Mouse (Mus musculus) ovary, adult 2 months (tissue): ENCODE data around the gene Cttn. TPM values are rescaled to one million over a fixed set of nuclear protein-coding genes. Genes with fewer than 3 reads are reported as not detected.

Experiments
- polyA plus RNA-seq: library from polyadenylated mRNA; depleted of rRNA; stranded (reverse); fragments of >200 nt; gene quantifications from 2 replicates; pipeline ENCODE4 v1.2.3, GENCODE M21; 2012; rRNA removed

Gene Cttn
- polyA plus RNA-seq = 154 and 164 TPM in 2 replicates

GRCm38 (mm10) chr7:144470545-144471059 lies at the start of gene Cttn:
TSS of gene Cttn (minus strand) at chr7:144471009.

Other genes with a start within 250 kb of the Cttn start
- 42.9 and 44.9 TPM in 2 replicates for gene Ppfia1, start 82.7 kb upstream of the Cttn start, polyA plus RNA-seq
- gene Fadd, start 111.5 kb upstream of the Cttn start, polyA plus RNA-seq = 16.1 and 17.9 TPM in 2 replicates